Mouse (Mus musculus) frontal cortex, postnatal 14 days (tissue): ENCODE measurements around the gene Gm20843.
"Not testable (repeated sequence)": the region's sequence is repeated elsewhere in the genome, so short reads cannot be mapped to it uniquely, and the experiment has no call there.

Experiments used
- DNase-seq, 2 experiments: peaks; one replicate each; pipeline ENCODE4 v3.0.0; 2022; ENCODE audit warnings: low spot score in 2 of 2

The Gm20843 gene

DNA sequence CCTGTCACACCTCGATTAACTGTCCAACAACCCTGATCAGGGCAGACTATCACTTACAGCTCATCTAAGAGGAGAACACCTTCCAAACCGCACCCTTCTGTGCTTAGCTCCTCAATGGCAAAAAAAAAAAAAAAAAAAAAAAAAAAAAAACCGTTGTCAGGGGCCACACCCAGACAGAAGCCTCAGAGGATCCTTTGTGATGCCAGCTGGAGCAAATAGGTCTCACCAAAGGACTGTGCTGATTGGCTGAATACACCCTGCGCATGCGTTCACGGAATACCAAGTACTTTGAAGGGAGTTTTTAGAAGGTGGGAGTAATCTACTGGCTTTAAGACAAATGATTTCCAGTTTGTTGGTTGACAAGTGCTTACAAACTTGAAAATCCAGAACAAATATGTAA is at the start of gene Gm20843:
TSS of gene Gm20843 (minus strand) at position 101 of the 400 bp plus-strand sequence.
- DNase-seq = not testable (repeated sequence)
